Mouse (Mus musculus) yolk sac, embryonic 10.5 days (tissue): ENCODE results near the gene Gm12800.
A peak's percentile ranks its signal among the peaks of the same experiment; 100 is the strongest.
"Not testable (repeated sequence)": the region's sequence is repeated elsewhere in the genome, so short reads cannot be mapped to it uniquely, and the experiment has no call there.

Experiments
- DNase-seq: peaks from one replicate; pipeline ENCODE4 v3.0.0-alpha.2; 2017; ENCODE audit warnings: low spot score

Gm12800 gene

GRCm38 (mm10) chr4:101908821-101909220 is at the start of gene Gm12800:
Gene Gm12800, plus strand, starts transcription at chr4:101909121.
- DNase-seq: not testable (repeated sequence)

- DNase-seq: peak; percentile 23
These were observed 48.0 kb upstream of the Gm12800 start for GRCm38 (mm10) chr4:101860873-101861272.

- DNase-seq: no peak
These were observed 46.6 kb upstream of the Gm12800 start for GRCm38 (mm10) chr4:101862289-101862688.

- DNase-seq: not testable (repeated sequence)
These were observed 36.9 kb upstream of the Gm12800 start for GRCm38 (mm10) chr4:101872031-101872430.

- not testable (repeated sequence) for DNase-seq
These were observed 33.2 kb upstream of the Gm12800 start for GRCm38 (mm10) chr4:101875687-101876086.

- no peak for DNase-seq
These were observed 25.3 kb upstream of the Gm12800 start for GRCm38 (mm10) chr4:101883641-101884040.

- DNase-seq: no peak
These were observed 19.5 kb upstream of the Gm12800 start for GRCm38 (mm10) chr4:101889377-101889776.

- DNase-seq: no peak
These were observed 15.1 kb upstream of the Gm12800 start, which contains the start of gene C130073F10Rik for GRCm38 (mm10) chr4:101893656-101894420. Gene C130073F10Rik, minus strand, starts transcription at chr4:101893789.

- DNase-seq: not testable (repeated sequence)
These were observed 31.2 kb downstream of the Gm12800 start, which contains the start of gene Gm12794 for GRCm38 (mm10) chr4:101940107-101940506. Gene Gm12794, plus strand, starts transcription at chr4:101940407.
